In genomic region chr8:83566469-83567395, GRCm38 (mm10) we compare ENCODE assay signal across 8 mouse cellular contexts. TPM values are rescaled to one million over a fixed set of nuclear protein-coding genes. Genes with fewer than 3 reads are reported as not detected.
A peak's percentile ranks its signal among the peaks of the same experiment; 100 is the strongest.
DNase-seq lines count a peak whose midpoint lies in the region; ATAC-seq and TF ChIP-seq lines count a peak whose summit lies in the region.

Gene Ndufb7 (plus strand): TSS chr8:83566671.

- in situ Hi-C loops in ES-E14 (cut with MboI; ENCODE audit: low sequenced_read_pairs in 2 of 2, unreplicated experiment in 2 of 2): no loop called here

- intact Hi-C loops in heart, postnatal 36 days (cut with DNase I): loop anchor here (2.0 to 10.0 kb wide), 3 partner anchors 56 to 331 kb away; partner anchors contain the start of gene Elmod2

- H3K4me2 ChIP-seq in forebrain, embryonic 16.5 days (ENCODE audit: low read length): peak within 1 kb of the TSS; percentile 97
- H3K4me2 ChIP-seq in lung, embryonic 14.5 days: peak within 1 kb of the TSS; percentile 72

- ATAC-seq in forebrain, embryonic 16.5 days: peak; percentile 82
- ATAC-seq in lung, embryonic 14.5 days (ENCODE audit: insufficient read depth): peak; percentile 84

- no peaks in the 10 kb centered on the region for H3K27me3 ChIP-seq in forebrain, embryonic 16.5 days (replicated peaks; ENCODE audit: control insufficient read depth, insufficient read depth, low read length)
- no peaks in the 10 kb centered on the region for H3K27me3 ChIP-seq in lung, embryonic 14.5 days (ENCODE audit: insufficient read depth, low read length)
- H3K27me3 ChIP-seq in thymus, adult 2 months (ENCODE audit: control insufficient read depth, insufficient read depth, low read length): no peaks in the 10 kb centered on the region

- H3K4me3 ChIP-seq in ES-E14 (ENCODE audit: insufficient read depth in 1 of 2, low read depth in 1 of 2, low read length in 2 of 2, poor library complexity in 1 of 2, severe bottlenecking in 1 of 2): peak within 1 kb of the TSS; percentile 90 to 97
- H3K4me3 ChIP-seq in forebrain, embryonic 16.5 days (replicated peaks; ENCODE audit: low read length): peak within 1 kb of the TSS; percentile 92
- H3K4me3 ChIP-seq in layer of hippocampus, adult 2 months: peak within 1 kb of the TSS; percentile 80
- H3K4me3 ChIP-seq in lung, embryonic 14.5 days (ENCODE audit: low read depth, low read length): peak within 1 kb of the TSS; percentile 77
- H3K4me3 ChIP-seq in olfactory bulb, adult 2 months (ENCODE audit: insufficient read depth, low read depth, low read length): peak within 1 kb of the TSS; percentile 82
- H3K4me3 ChIP-seq in thymus, adult 2 months (ENCODE audit: control insufficient read depth, insufficient read depth, low read length): peak within 1 kb of the TSS; percentile 98

- peak; percentile 71 for DNase-seq in ES-E14 (ENCODE audit: low read depth, low spot score)
- DNase-seq in cerebellum, adult 11-12 months: peak; percentile 96
- DNase-seq in heart, postnatal 36 days: peak; percentile 98
- peak; percentile 93 to 98 for DNase-seq in layer of hippocampus, adult 2 months (ENCODE audit: low spot score in 2 of 2)
- DNase-seq in lung, embryonic 14.5 days: peak; percentile 95
- peak; percentile 96 for DNase-seq in thymus, adult 2 months

- no peaks in the 10 kb centered on the region for H3K9me3 ChIP-seq in ES-E14 (ENCODE audit: control insufficient read depth, insufficient read depth, low read depth, low read length)
- no peaks in the 10 kb centered on the region for H3K9me3 ChIP-seq in forebrain, embryonic 16.5 days (ENCODE audit: control insufficient read depth, low read length)
- H3K9me3 ChIP-seq in lung, embryonic 14.5 days (ENCODE audit: low read depth, low read length): no peaks in the 10 kb centered on the region

- peak within 1 kb of the TSS; percentile 97 for H3K9ac ChIP-seq in ES-E14 (ENCODE audit: insufficient read depth, low read depth, low read length, poor library complexity, severe bottlenecking)
- H3K9ac ChIP-seq in forebrain, embryonic 16.5 days (replicated peaks; ENCODE audit: low read depth, low read length): peak within 1 kb of the TSS; percentile 91
- H3K9ac ChIP-seq in lung, embryonic 14.5 days: peak within 1 kb of the TSS; percentile 80

- peaks cover 9% of the 10 kb centered on the region; the same call in 1 of the 2 replicates for H3K36me3 ChIP-seq in ES-E14 (ENCODE audit: control insufficient read depth, insufficient read depth, low read length, poor library complexity, severe bottlenecking)
- H3K36me3 ChIP-seq in forebrain, embryonic 16.5 days (ENCODE audit: control insufficient read depth, insufficient read depth): peaks cover 3% of the 10 kb centered on the region; the same call in 1 of the 2 replicates
- peaks cover 23% of the 10 kb centered on the region for H3K36me3 ChIP-seq in lung, embryonic 14.5 days (ENCODE audit: insufficient read depth)
- peaks cover 4% of the 10 kb centered on the region for H3K36me3 ChIP-seq in thymus, adult 2 months (ENCODE audit: control insufficient read depth, insufficient read depth, low read length)

- TF ChIP-seq POLR2A in olfactory bulb, adult 2 months (IDR thresholded peaks at IDR 0.05; ENCODE audit: insufficient read depth, low read depth, low read length): 0 out of 2 replicates have a peak, but pooled peaks have one; percentile 37
- peak; percentile 78 for TF ChIP-seq POLR2A in thymus, adult 2 months (IDR thresholded peaks at IDR 0.05; ENCODE audit: control insufficient read depth, extremely low read depth, insufficient read depth, low read length, poor library complexity)

- H3K27ac ChIP-seq in ES-E14 (ENCODE audit: insufficient read depth, low read depth, low read length, poor library complexity, severe bottlenecking): peak within 1 kb of the TSS; percentile 70
- peak within 1 kb of the TSS; percentile 74 for H3K27ac ChIP-seq in forebrain, embryonic 16.5 days (ENCODE audit: low read length)
- H3K27ac ChIP-seq in layer of hippocampus, adult 2 months: peak within 1 kb of the TSS; percentile 99
- peak within 1 kb of the TSS; percentile 65 for H3K27ac ChIP-seq in lung, embryonic 14.5 days (ENCODE audit: low read depth)
- H3K27ac ChIP-seq in olfactory bulb, adult 2 months (ENCODE audit: insufficient read depth, low read depth, low read length): peak within 1 kb of the TSS; percentile 91
- H3K27ac ChIP-seq in thymus, adult 2 months (ENCODE audit: control insufficient read depth, insufficient read depth, low read length): peak within 1 kb of the TSS; percentile 48

- peaks cover 9 to 10% of the 10 kb centered on the region in 2 experiments; a peak in 3 of 4 replicates for H3K4me1 ChIP-seq in ES-E14 (ENCODE audit: control insufficient read depth in 2 of 2, insufficient read depth in 2 of 2, low read length in 2 of 2, poor library complexity in 1 of 2)
- peaks cover 12% of the 10 kb centered on the region for H3K4me1 ChIP-seq in forebrain, embryonic 16.5 days (replicated peaks; ENCODE audit: control insufficient read depth, insufficient read depth, low read length)
- H3K4me1 ChIP-seq in lung, embryonic 14.5 days (ENCODE audit: insufficient read depth): no peaks in the 10 kb centered on the region; the same call in 1 of the 2 replicates
- peaks cover 26% of the 10 kb centered on the region for H3K4me1 ChIP-seq in olfactory bulb, adult 2 months (ENCODE audit: control insufficient read depth, insufficient read depth, low read length)
- H3K4me1 ChIP-seq in thymus, adult 2 months (replicated peaks; ENCODE audit: control insufficient read depth, insufficient read depth, low read length): peaks cover 13% of the 10 kb centered on the region

- peak; percentile 97 for TF ChIP-seq CTCF in layer of hippocampus, adult 2 months (conservative IDR thresholded peaks at IDR 0.05)
- peak; percentile 98 for TF ChIP-seq CTCF in lung, embryonic 14.5 days (IDR thresholded peaks at IDR 0.05; ENCODE audit: low read depth)
- TF ChIP-seq CTCF in olfactory bulb, adult 2 months (IDR thresholded peaks at IDR 0.05; ENCODE audit: insufficient read depth, low read depth, low read length): peak; percentile 91
- TF ChIP-seq CTCF in thymus, adult 2 months (IDR thresholded peaks at IDR 0.05; ENCODE audit: borderline replicate concordance, control insufficient read depth, extremely low read depth, insufficient read depth, low read length, poor library complexity): peak; percentile 94

- 2% methylated on average over 43 of the region's 48 CpGs for WGBS in forebrain, embryonic 16.5 days
- under 1% methylated on average over 48 of the region's 48 CpGs for WGBS in lung, embryonic 14.5 days
- under 1% methylated on average over 48 of the region's 48 CpGs for WGBS in olfactory bulb, adult 2 months
- WGBS in thymus, adult 2 months: 1% methylated on average over 48 of the region's 48 CpGs

TF ChIP-seq in ES-E14, 5 proteins besides CTCF, POLR2A, EP300 and RAD21:
- no peak for TF ChIP-seq ZNF384 (IDR thresholded peaks at IDR 0.05; ENCODE audit: low read depth, low read length)
- no peak for TF ChIP-seq MAFK (IDR thresholded peaks at IDR 0.05; ENCODE audit: insufficient read depth, low read depth, low read length)
- peak; percentile 67; the same call in 1 of the 2 replicates for TF ChIP-seq HCFC1 (IDR thresholded peaks at IDR 0.05; ENCODE audit: borderline replicate concordance, insufficient read depth, low read length)
- TF ChIP-seq CHD2 (IDR thresholded peaks at IDR 0.05; ENCODE audit: low read depth, low read length): 0 out of 2 replicates have a peak, but pooled peaks have one; percentile 22
- no peak for TF ChIP-seq ZC3H11A (IDR thresholded peaks at IDR 0.05; ENCODE audit: borderline replicate concordance, low read depth, low read length)
TF ChIP-seq in ES-E14: peak in this region for 2.

RNA-seq across cellular contexts. Expression of gene Ndufb7, which starts in this region (rescaled TPM):
- 236 and 275 TPM in 2 replicates for total RNA-seq in ES-E14 (2012; rRNA removed)
- polyA plus RNA-seq in forebrain, embryonic 16.5 days (2015; fragmentation: Nextera tagmentation; extraction: Ambion mirVana): 281 and 325 TPM in 2 replicates
- total RNA-seq in heart, postnatal 36 days (2021): 100 to 1,000 TPM; 712 to 745 TPM
- 100 to 1,000 TPM; 154 to 156 TPM for total RNA-seq in layer of hippocampus, adult 2 months (2021)
- polyA plus RNA-seq in lung, embryonic 14.5 days (2014; fragmentation: Nextera tagmentation; extraction: Ambion mirVana): 361 and 362 TPM in 2 replicates
- not detected in 2 replicates for polyA plus RNA-seq in olfactory bulb, adult 2 months (2012; ENCODE audit: insufficient read depth, insufficient read length, low replicate concordance, missing spikeins)
- polyA plus RNA-seq in thymus, adult 2 months (2012; rRNA removed): 412 and 498 TPM in 2 replicates

Comparison
In these comparisons a context has a peak if more than half of its experiments do, and no peak if none do; other contexts are left out.
1. Peak in every context shown above with its lines: DNase-seq, ATAC-seq, H3K4me3 ChIP-seq and H3K27ac ChIP-seq.
2. RNA of gene Ndufb7 (polyA plus RNA-seq): 412 to 498 TPM in thymus, adult 2 months, 361 to 362 TPM in lung, embryonic 14.5 days and 281 to 325 TPM in forebrain, embryonic 16.5 days; not detected in olfactory bulb, adult 2 months; every median in the first group is over 100 times any median in the second.
3. H3K27ac ChIP-seq: peak in every context shown above with its lines; median percentile 99 in layer of hippocampus, adult 2 months; 91 in olfactory bulb, adult 2 months; 74 in forebrain, embryonic 16.5 days; 70 in ES-E14; 65 in lung, embryonic 14.5 days; 48 in thymus, adult 2 months.